Mouse (Mus musculus) small intestine, adult 2 months (tissue): ENCODE results near the gene Cfap73.
A peak's percentile ranks its signal among the peaks of the same experiment; 100 is the strongest.

ENCODE experiments used
- CTCF ChIP-seq: fragments of 200-500 bp; IDR thresholded peaks from 2 replicates; pipeline ENCODE4 v1.5.1; 2012; ENCODE audit warnings: low read depth, mild to moderate bottlenecking, control low read depth, inconsistent platforms, low read length, moderate library complexity, mixed read lengths; ENCODE audit not compliant: insufficient replicate concordance, insufficient read length; ENCODE audit errors: extremely low read depth
- POLR2A ChIP-seq: fragments of 200-500 bp; IDR thresholded peaks from 2 replicates; pipeline ENCODE4 v1.6.1; 2012; ENCODE audit warnings: low read depth, mild to moderate bottlenecking, control low read depth, inconsistent platforms, low read length, moderate library complexity

- TF ChIP-seq CTCF (no peak), POLR2A (peak; percentile 65; the same call in 1 of the 2 replicates)
Measured at GRCm38 (mm10) chr5:120612822-120613604, 21.0 kb downstream of the Cfap73 start.
